Mouse (Mus musculus) cortical plate, adult 2 months (tissue): Measurements from ENCODE around the gene Cyb5r4. TPM values are rescaled to one million over a fixed set of nuclear protein-coding genes. Genes with fewer than 3 reads are reported as not detected.

Experiments
- polyA plus RNA-seq: library from polyadenylated mRNA; depleted of rRNA; stranded (reverse); fragments of >200 nt; gene quantifications from 2 replicates; pipeline ENCODE4 v1.2.3, GENCODE M21; 2012; rRNA removed

The Cyb5r4 gene
- polyA plus RNA-seq, 1 experiment = 34.4 TPM

Other genes starting within 250 kb of the Cyb5r4 start
- gene Snap91, start 141.4 kb upstream of the Cyb5r4 start, polyA plus RNA-seq = 200 and 202 TPM in 2 replicates
- 5.0 and 5.4 TPM in 2 replicates for gene Ripply2, start 6.5 kb upstream of the Cyb5r4 start, polyA plus RNA-seq
- gene Mrap2, start 122.3 kb downstream of the Cyb5r4 start, polyA plus RNA-seq = 3.9 and 4.6 TPM in 2 replicates
- 5.3 TPM in 2 replicates for gene Cep162, start 233.5 kb downstream of the Cyb5r4 start, polyA plus RNA-seq